ENCODE assay signal across 13 mouse cellular contexts in genomic region chr6:47465400-47465799, GRCm38 (mm10). TPM values are rescaled to one million over a fixed set of nuclear protein-coding genes. Genes with fewer than 3 reads are reported as not detected.
DNase-seq lines count a peak whose midpoint lies in the region; ATAC-seq and TF ChIP-seq lines count a peak whose summit lies in the region.
"Had no signal": no experiment of that assay in that cellular context is flagged by ENCODE, and none has a peak within 500 bp of the region (broad histone marks: within the 10 kb centered on the region; RNA-seq: fewer than 3 reads in every experiment).

No protein-coding gene starts in this region.

- TF ChIP-seq EP300 in heart, postnatal 0 days (IDR thresholded peaks at IDR 0.05; ENCODE audit: low read depth), result no peak

- no peak overlapping the region for H3K4me3 ChIP-seq in heart, postnatal 0 days (ENCODE audit: low read depth, low read length)
- no peak overlapping the region for H3K4me3 ChIP-seq in heart, embryonic 11.5 days (ENCODE audit: low read depth, low read length)
- H3K4me3 ChIP-seq: erythroblast, embryonic 14.5 days; heart, embryonic 15.5 days; limb, embryonic 13.5 days had no signal

- no peaks in the 10 kb centered on the region for H3K9me3 ChIP-seq in heart, postnatal 0 days (replicated peaks; ENCODE audit: control insufficient read depth, low read length)
- H3K9me3 ChIP-seq in heart, embryonic 11.5 days (replicated peaks; ENCODE audit: control insufficient read depth, low read length), result no peaks in the 10 kb centered on the region
- H3K9me3 ChIP-seq: heart, embryonic 15.5 days had no signal

- no peak overlapping the region for H3K4me2 ChIP-seq in heart, postnatal 0 days (ENCODE audit: low read depth, low read length)
- no peak overlapping the region for H3K4me2 ChIP-seq in heart, embryonic 11.5 days
- H3K4me2 ChIP-seq: heart, embryonic 15.5 days; limb, embryonic 13.5 days had no signal

- H3K27ac ChIP-seq in heart, postnatal 0 days (ENCODE audit: low read depth), result no peak overlapping the region
- H3K27ac ChIP-seq in heart, embryonic 11.5 days (ENCODE audit: low read depth, low read length), result no peak overlapping the region
- H3K27ac ChIP-seq: heart, embryonic 15.5 days; limb, embryonic 13.5 days had no signal

- TF ChIP-seq CTCF in heart, postnatal 0 days (IDR thresholded peaks at IDR 0.05; ENCODE audit: low read depth), result 0 out of 2 replicates have a peak, but pooled peaks have one; percentile 6

- no peaks in the 10 kb centered on the region for H3K36me3 ChIP-seq in heart, postnatal 0 days (replicated peaks; ENCODE audit: control insufficient read depth, insufficient read depth, low read length)
- H3K36me3 ChIP-seq in heart, embryonic 11.5 days (ENCODE audit: control insufficient read depth, insufficient read depth, low read length), result no peaks in the 10 kb centered on the region

- H3K27me3 ChIP-seq in heart, postnatal 0 days (ENCODE audit: control insufficient read depth, insufficient read depth, low read length), result no peaks in the 10 kb centered on the region
- no peaks in the 10 kb centered on the region for H3K27me3 ChIP-seq in heart, embryonic 11.5 days (ENCODE audit: control insufficient read depth, insufficient read depth, low read length)
- H3K27me3 ChIP-seq: heart, embryonic 15.5 days; limb, embryonic 13.5 days; Patski had no signal

- H3K9ac ChIP-seq in heart, postnatal 0 days (replicated peaks; ENCODE audit: low read depth, low read length), result no peak overlapping the region
- H3K9ac ChIP-seq in heart, embryonic 11.5 days (ENCODE audit: low read depth, low read length), result no peak overlapping the region
- H3K9ac ChIP-seq: heart, embryonic 15.5 days; limb, embryonic 13.5 days had no signal

- no peak for DNase-seq in heart, postnatal 0 days (ENCODE audit: low spot score)
- DNase-seq in heart, adult 8-10 months (ENCODE audit: low spot score), result no peak
- DNase-seq in A20 (ENCODE audit: low read depth, low spot score) (peak; percentile 40), adipocyte (ENCODE audit: low spot score) (no peak)
- peak; percentile 45 for DNase-seq in brain, adult 2 months (ENCODE audit: low read depth, low spot score)
- no peak for DNase-seq in right cerebral cortex, postnatal 25 days
- DNase-seq: right cerebral cortex, adult 18-20 months had no signal

- 35% methylated on average over 2 of the region's 2 CpGs for WGBS in heart, postnatal 0 days
- 47% methylated on average over 2 of the region's 2 CpGs for WGBS in heart, embryonic 11.5 days (ENCODE audit: insufficient replicate concordance)

- peaks cover 8% of the 10 kb centered on the region for H3K4me1 ChIP-seq in heart, postnatal 0 days (ENCODE audit: control insufficient read depth, insufficient read depth)
- H3K4me1 ChIP-seq in heart, embryonic 11.5 days (ENCODE audit: control insufficient read depth, insufficient read depth, low read length), result peaks cover 3% of the 10 kb centered on the region
- H3K4me1 ChIP-seq: limb, embryonic 13.5 days had no signal

- ATAC-seq in heart, postnatal 0 days (ENCODE audit: insufficient read depth, low read depth), result no peak
- ATAC-seq in megakaryocyte progenitor cell, adult 5-6 weeks (replicated peaks; ENCODE audit: poor library complexity), result peak; percentile 93
- no peak for ATAC-seq in heart, embryonic 11.5 days (replicated peaks; ENCODE audit: insufficient number of reproducible peaks, low FRiP score, low TSS enrichment)
- ATAC-seq: Patski had no signal

RNA-seq across cellular contexts. Expression of gene Cul1, which starts 12.2 kb away (rescaled TPM):
- 55.8 and 148 TPM in 2 replicates for total RNA-seq in heart, postnatal 0 days (2014; rRNA removed; ENCODE audit: low replicate concordance)
- 67.9 and 78.5 TPM in 2 replicates for polyA plus RNA-seq in heart, postnatal 0 days (2015; fragmentation: Nextera tagmentation; extraction: Ambion mirVana)
- 10 to 100 TPM; 57.7 to 67.0 (median 61.7) TPM for total RNA-seq in heart, adult 8-10 months (2022)
- 193 and 214 TPM in 2 replicates for total RNA-seq in megakaryocyte progenitor cell, adult 5-6 weeks (2015)
- 122 and 139 TPM in 2 replicates for total RNA-seq in megakaryocyte progenitor cell, adult 5-6 weeks (2017)
- 116 and 132 TPM in 2 replicates for polyA plus RNA-seq in heart, embryonic 11.5 days (2014; fragmentation: Nextera tagmentation; extraction: Ambion mirVana)

Comparison
In these comparisons a context has a peak if more than half of its experiments do, and no peak if none do; other contexts are left out.
1. DNase-seq: peak in A20 (single experiment) and brain, adult 2 months (single experiment); none in heart, postnatal 0 days (single experiment), heart, adult 8-10 months (single experiment), adipocyte (single experiment) and right cerebral cortex, postnatal 25 days (single experiment).